Mouse (Mus musculus): ENCODE measurements around the gene Swap70.

GRCm38 (mm10) chr7:110197176-110197575, 24.3 kb upstream of the Swap70 start:
- no peak for TF ChIP-seq CTCF (IDR thresholded peaks at IDR 0.05)
- no peak for TF ChIP-seq POLR2A (IDR thresholded peaks at IDR 0.05; ENCODE audit: insufficient read depth, low read depth, low read length)

All from heart, adult 2 months (tissue).